Mouse (Mus musculus): ENCODE results near the gene Hfe.
"Not testable (repeated sequence)": the region's sequence is repeated elsewhere in the genome, so short reads cannot be mapped to it uniquely, and the experiment has no call there.

Hfe gene

GRCm38 (mm10) chr13:23716261-23717042 lies 5.8 kb upstream of the Hfe start:
- no peak for DNase-seq (ENCODE audit: inconsistent ontology term)

- peak; percentile 79 for DNase-seq (ENCODE audit: inconsistent ontology term)
These were observed 810 bp downstream of the Hfe start for GRCm38 (mm10) chr13:23709714-23710373.

- no peak for DNase-seq (ENCODE audit: inconsistent ontology term)
These were observed 2.0 kb downstream of the Hfe start for GRCm38 (mm10) chr13:23708654-23709053.

GRCm38 (mm10) chr13:23708041-23708440 lies 2.6 kb downstream of the Hfe start:
- DNase-seq (ENCODE audit: inconsistent ontology term) = no peak

GRCm38 (mm10) chr13:23706771-23707170 lies 3.9 kb downstream of the Hfe start:
- DNase-seq (ENCODE audit: inconsistent ontology term) = no peak

GRCm38 (mm10) chr13:23705751-23706356 lies 4.8 kb downstream of the Hfe start:
- DNase-seq (ENCODE audit: inconsistent ontology term) = no peak

- DNase-seq (ENCODE audit: inconsistent ontology term) = not testable (repeated sequence)
These were observed 7.9 kb downstream of the Hfe start for GRCm38 (mm10) chr13:23702801-23703200.

- no peak for DNase-seq (ENCODE audit: inconsistent ontology term)
These were observed 8.4 kb downstream of the Hfe start for GRCm38 (mm10) chr13:23702220-23702619.

GRCm38 (mm10) chr13:23700786-23701520 lies 9.7 kb downstream of the Hfe start:
- peak; percentile 63 for DNase-seq (ENCODE audit: inconsistent ontology term)

GRCm38 (mm10) chr13:23699767-23700166 lies 10.9 kb downstream of the Hfe start:
- no peak for DNase-seq (ENCODE audit: inconsistent ontology term)

- no peak for DNase-seq (ENCODE audit: inconsistent ontology term)
These were observed 11.7 kb downstream of the Hfe start for GRCm38 (mm10) chr13:23698996-23699395.

GRCm38 (mm10) chr13:23698300-23698693 lies 12.4 kb downstream of the Hfe start, which contains the start of gene Hist1h4c:
TSS of gene Hist1h4c (minus strand) at chr13:23698454.
- peak; percentile 98 for DNase-seq (ENCODE audit: inconsistent ontology term)

GRCm38 (mm10) chr13:23697491-23698299 lies 13.0 kb downstream of the Hfe start:
- peak; percentile 79 for DNase-seq (ENCODE audit: inconsistent ontology term)

GRCm38 (mm10) chr13:23696061-23696474 lies 14.6 kb downstream of the Hfe start:
- DNase-seq (ENCODE audit: inconsistent ontology term) = no peak

GRCm38 (mm10) chr13:23695514-23695913 lies 15.1 kb downstream of the Hfe start, which contains the start of gene Hist1h1t:
TSS of gene Hist1h1t (plus strand) at chr13:23695814.
- no peak for DNase-seq (ENCODE audit: inconsistent ontology term)

GRCm38 (mm10) chr13:23694956-23695355 lies 15.7 kb downstream of the Hfe start:
- DNase-seq (ENCODE audit: inconsistent ontology term) = no peak

- DNase-seq (ENCODE audit: inconsistent ontology term) = no peak
These were observed 16.7 kb downstream of the Hfe start for GRCm38 (mm10) chr13:23693856-23694440.

- no peak for DNase-seq (ENCODE audit: inconsistent ontology term)
These were observed 21.2 kb downstream of the Hfe start for GRCm38 (mm10) chr13:23689459-23689858.

- DNase-seq (ENCODE audit: inconsistent ontology term) = no peak
These were observed 21.7 kb downstream of the Hfe start for GRCm38 (mm10) chr13:23688956-23689355.

- DNase-seq (ENCODE audit: inconsistent ontology term) = no peak
These were observed 22.7 kb downstream of the Hfe start for GRCm38 (mm10) chr13:23687907-23688306.

- no peak for DNase-seq (ENCODE audit: inconsistent ontology term)
These were observed 23.5 kb downstream of the Hfe start for GRCm38 (mm10) chr13:23687181-23687580.

Measured in Muller cell, postnatal 12 days (primary cell).